Mouse (Mus musculus): ENCODE results near the gene Liph. TPM values are rescaled to one million over a fixed set of nuclear protein-coding genes. Genes with fewer than 3 reads are reported as not detected.

Gene Liph
- not detected in 2 replicates for polyA plus RNA-seq (2012; ENCODE audit: insufficient read depth, low replicate concordance)

DNA sequence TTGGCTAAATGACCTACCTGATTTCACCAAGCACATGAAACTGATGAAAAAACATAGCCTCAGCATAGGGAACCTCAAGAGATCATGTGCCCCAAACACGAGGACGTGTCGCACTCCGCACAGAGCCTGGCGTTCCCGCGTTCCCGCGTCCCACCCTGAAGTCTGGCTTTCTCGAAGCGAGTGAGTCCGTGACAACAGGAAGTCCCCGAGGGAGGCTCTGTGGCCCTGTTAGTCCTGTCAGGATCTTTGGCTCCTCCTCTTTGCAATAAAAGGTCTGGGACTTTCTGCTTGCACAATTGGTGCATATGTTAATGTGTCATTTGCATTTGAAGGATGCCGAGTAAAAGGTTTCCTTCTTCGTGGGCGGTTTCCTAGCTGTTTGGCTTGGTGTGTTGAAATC lies at the start of gene Liph:
TSS of gene Liph (minus strand) at position 360 of the 400 bp plus-strand sequence.
- no peak for TF ChIP-seq FLI1 (IDR thresholded peaks at IDR 0.05; ENCODE audit: low read length)
- no peak for TF ChIP-seq GATA1 (IDR thresholded peaks at IDR 0.05; ENCODE audit: borderline replicate concordance, low read length)
- Histone ChIP-seq H3K4me1 (peaks cover 5% of the 10 kb centered on the region; the same call in 1 of the 2 replicates), H3K36me3 (replicated peaks; ENCODE audit: low read length) (no peaks in the 10 kb centered on the region), H3K9me3 (no peaks in the 10 kb centered on the region), H3K27me3 (replicated peaks) (peaks cover 4% of the 10 kb centered on the region), H3K4me3 (replicated peaks) (no peak within 1 kb of the TSS)

DNA sequence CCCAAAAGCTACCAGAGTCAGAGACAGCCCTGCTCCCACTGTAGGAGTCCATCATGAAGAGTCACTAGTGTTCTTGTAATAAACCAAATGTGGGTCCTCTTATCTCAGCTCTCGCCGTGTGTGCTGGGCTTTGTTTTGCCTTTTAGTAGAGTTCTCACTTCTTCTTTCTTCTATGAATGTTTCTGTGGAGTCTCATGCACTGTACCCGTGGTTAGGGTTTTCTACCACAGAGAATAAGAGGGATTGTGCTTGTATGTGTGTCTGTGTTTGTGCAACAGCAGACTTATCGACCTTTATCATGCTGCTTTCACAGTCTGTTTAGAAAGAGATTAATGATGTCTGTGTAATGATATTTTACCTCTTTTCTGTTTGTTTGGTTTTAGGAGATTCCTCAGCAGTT lies 48.4 kb upstream of the Liph start:
- peaks cover 92% of the 10 kb centered on the region for H3K36me3 ChIP-seq (replicated peaks; ENCODE audit: low read length)
- no peak overlapping the region for H3K4me3 ChIP-seq (replicated peaks)
- TF ChIP-seq GATA1 (IDR thresholded peaks at IDR 0.05; ENCODE audit: borderline replicate concordance, low read length) (no peak), FLI1 (IDR thresholded peaks at IDR 0.05; ENCODE audit: low read length) (no peak)
- peaks cover 12% of the 10 kb centered on the region for H3K4me1 ChIP-seq
- no peaks in the 10 kb centered on the region for H3K9me3 ChIP-seq
- H3K27me3 ChIP-seq (replicated peaks): no peaks in the 10 kb centered on the region

GRCm38 (mm10) chr16:22039978-22040377 lies 44.5 kb upstream of the Liph start:
- TF ChIP-seq FLI1 (IDR thresholded peaks at IDR 0.05; ENCODE audit: low read length) (no peak), GATA1 (IDR thresholded peaks at IDR 0.05; ENCODE audit: borderline replicate concordance, low read length) (no peak)
- no peaks in the 10 kb centered on the region for H3K9me3 ChIP-seq
- H3K4me3 ChIP-seq (replicated peaks): no peak overlapping the region
- H3K4me1 ChIP-seq: peaks cover 3% of the 10 kb centered on the region; the same call in 1 of the 2 replicates
- H3K27me3 ChIP-seq (replicated peaks): no peaks in the 10 kb centered on the region
- peaks cover 84% of the 10 kb centered on the region for H3K36me3 ChIP-seq (replicated peaks; ENCODE audit: low read length)

- no peaks in the 10 kb centered on the region for H3K27me3 ChIP-seq (replicated peaks)
- no peaks in the 10 kb centered on the region for H3K9me3 ChIP-seq
- TF ChIP-seq GATA1 (IDR thresholded peaks at IDR 0.05; ENCODE audit: borderline replicate concordance, low read length) (no peak), FLI1 (IDR thresholded peaks at IDR 0.05; ENCODE audit: low read length) (no peak)
- H3K4me3 ChIP-seq (replicated peaks): no peak overlapping the region
- peaks cover 70% of the 10 kb centered on the region for H3K36me3 ChIP-seq (replicated peaks; ENCODE audit: low read length)
- peaks cover 3% of the 10 kb centered on the region; the same call in 1 of the 2 replicates for H3K4me1 ChIP-seq
Observed at GRCm38 (mm10) chr16:22038554-22038953, 43.1 kb upstream of the Liph start.

GRCm38 (mm10) chr16:22027474-22027873 lies 32.0 kb upstream of the Liph start:
- no peak for TF ChIP-seq GATA1 (IDR thresholded peaks at IDR 0.05; ENCODE audit: borderline replicate concordance, low read length)
- Histone ChIP-seq H3K36me3 (replicated peaks; ENCODE audit: low read length) (peaks cover 95% of the 10 kb centered on the region), H3K27me3 (replicated peaks) (no peaks in the 10 kb centered on the region)

DNA sequence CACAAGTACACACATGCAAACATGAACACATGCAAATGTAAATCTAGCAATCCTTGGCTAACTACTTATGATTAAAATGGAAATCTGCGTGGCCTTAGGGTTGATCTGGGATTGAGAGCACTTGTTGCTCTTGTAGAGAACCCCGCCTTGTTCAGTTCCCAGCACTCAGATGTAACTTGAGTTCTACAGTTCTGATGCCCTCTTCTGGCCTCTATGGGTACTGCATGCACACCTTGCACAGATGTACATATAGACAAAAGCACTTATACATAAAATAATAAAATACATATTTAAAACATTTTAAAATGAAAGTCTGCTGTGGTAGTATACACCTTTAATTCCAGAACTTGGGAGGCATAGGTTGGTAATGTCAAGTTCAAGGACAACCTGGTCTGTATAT lies 26.7 kb upstream of the Liph start:
- peaks cover 91% of the 10 kb centered on the region for H3K36me3 ChIP-seq (replicated peaks; ENCODE audit: low read length)

More at GRCm38 (mm10) chr16:22027474-22027873, 32.0 kb upstream of the Liph start:
- Histone ChIP-seq H3K4me1 (no peaks in the 10 kb centered on the region; the same call in 1 of the 2 replicates), H3K9me3 (no peaks in the 10 kb centered on the region), H3K4me3 (replicated peaks) (no peak overlapping the region)

DNA sequence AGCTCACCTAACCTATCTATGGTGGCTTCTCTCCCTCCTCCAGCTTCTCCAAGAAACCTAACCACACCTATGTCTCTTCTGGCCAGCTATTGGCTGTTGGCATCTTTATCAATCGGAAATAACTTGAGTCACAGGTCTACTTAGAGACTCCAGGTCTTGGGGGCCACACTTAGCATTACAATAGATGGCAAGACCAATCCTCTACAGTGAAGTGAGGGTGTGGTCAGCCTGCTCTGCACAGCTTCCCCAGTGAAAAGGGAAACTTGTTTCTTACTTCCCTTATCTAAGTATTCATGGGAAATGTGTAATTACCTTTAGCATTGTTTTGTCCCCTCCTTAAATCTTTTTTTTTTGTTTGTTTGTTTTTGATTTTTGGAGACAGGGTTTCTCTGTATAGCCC lies 20.1 kb upstream of the Liph start:
- H3K4me3 ChIP-seq (replicated peaks): no peak overlapping the region
- H3K36me3 ChIP-seq (replicated peaks; ENCODE audit: low read length): peaks cover 71% of the 10 kb centered on the region
- H3K4me1 ChIP-seq: peaks cover 26% of the 10 kb centered on the region
- no peaks in the 10 kb centered on the region for H3K27me3 ChIP-seq (replicated peaks)
- H3K9me3 ChIP-seq: no peaks in the 10 kb centered on the region
- TF ChIP-seq FLI1 (IDR thresholded peaks at IDR 0.05; ENCODE audit: low read length) (no peak), GATA1 (IDR thresholded peaks at IDR 0.05; ENCODE audit: borderline replicate concordance, low read length) (no peak)

More for the DNA sequence above, 26.7 kb upstream of the Liph start:
- Histone ChIP-seq H3K9me3 (peaks cover 5% of the 10 kb centered on the region), H3K27me3 (replicated peaks) (no peaks in the 10 kb centered on the region), H3K4me3 (replicated peaks) (no peak overlapping the region), H3K4me1 (no peaks in the 10 kb centered on the region)
- TF ChIP-seq FLI1 (IDR thresholded peaks at IDR 0.05; ENCODE audit: low read length) (no peak), GATA1 (IDR thresholded peaks at IDR 0.05; ENCODE audit: borderline replicate concordance, low read length) (no peak)

DNA sequence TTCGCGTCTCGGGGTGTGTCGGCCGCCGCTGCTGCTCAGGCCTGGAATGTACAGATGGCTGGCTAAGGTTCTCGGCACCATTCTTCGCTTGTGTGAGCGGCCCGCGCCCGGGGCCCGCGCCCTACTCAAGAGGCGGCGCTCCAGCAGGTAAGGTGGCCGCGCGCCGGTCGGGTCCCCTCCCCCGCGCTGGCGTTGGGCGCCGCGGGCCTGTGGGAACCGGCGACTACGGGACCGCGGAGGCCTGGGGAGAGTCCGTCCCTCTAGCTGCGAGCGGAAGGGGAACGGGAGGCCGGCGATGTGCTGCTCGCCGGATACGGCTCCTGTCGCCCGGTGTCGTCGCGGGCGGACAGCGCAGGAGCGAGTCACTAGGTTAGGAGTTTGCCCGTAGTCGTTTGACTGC lies 14.1 kb upstream of the Liph start:
- peak overlapping the region; percentile 98 for H3K4me3 ChIP-seq (replicated peaks)
- peaks cover 42% of the 10 kb centered on the region for H3K4me1 ChIP-seq
- TF ChIP-seq FLI1 (IDR thresholded peaks at IDR 0.05; ENCODE audit: low read length) (no peak), GATA1 (IDR thresholded peaks at IDR 0.05; ENCODE audit: borderline replicate concordance, low read length) (no peak)

DNA sequence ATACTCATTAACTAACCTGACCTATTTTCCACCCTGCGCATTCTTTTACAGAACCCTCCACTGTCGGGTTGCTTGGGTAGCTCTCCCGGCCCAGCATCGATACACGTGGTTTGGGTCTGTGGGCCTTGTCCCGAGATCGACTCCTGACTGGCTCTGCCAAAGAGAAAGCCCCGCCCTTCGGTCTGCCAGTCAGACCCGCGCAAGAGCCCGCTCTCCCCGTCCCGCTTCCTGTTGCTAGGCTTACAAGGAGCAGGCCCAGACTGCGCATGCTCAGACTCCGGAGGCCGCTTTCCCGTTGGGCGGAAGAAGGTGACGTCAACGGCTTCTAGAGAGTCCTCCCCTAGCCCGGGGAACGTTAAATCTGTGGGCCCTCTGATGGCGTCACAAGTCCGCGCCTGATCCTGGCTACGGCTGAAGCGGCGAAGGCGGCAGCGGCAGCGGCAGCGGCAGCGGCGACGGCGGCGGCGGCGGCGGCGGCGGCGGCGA lies 13.7 kb upstream of the Liph start, which contains the start of gene Senp2:
TSS of gene Senp2 (plus strand) at position 386 of the 486 bp plus-strand sequence.
- H3K4me1 ChIP-seq: peaks cover 42% of the 10 kb centered on the region
- peaks cover 17% of the 10 kb centered on the region for H3K36me3 ChIP-seq (replicated peaks; ENCODE audit: low read length)
- H3K27me3 ChIP-seq (replicated peaks): peaks cover 4% of the 10 kb centered on the region
- no peaks in the 10 kb centered on the region for H3K9me3 ChIP-seq
- H3K4me3 ChIP-seq (replicated peaks): peak within 1 kb of the TSS; percentile 98
- TF ChIP-seq FLI1 (IDR thresholded peaks at IDR 0.05; ENCODE audit: low read length) (peak; percentile 56), GATA1 (IDR thresholded peaks at IDR 0.05; ENCODE audit: borderline replicate concordance, low read length) (no peak)

More for the DNA sequence above, 14.1 kb upstream of the Liph start:
- Histone ChIP-seq H3K27me3 (replicated peaks) (peaks cover 4% of the 10 kb centered on the region), H3K9me3 (no peaks in the 10 kb centered on the region), H3K36me3 (replicated peaks; ENCODE audit: low read length) (peaks cover 17% of the 10 kb centered on the region)

DNA sequence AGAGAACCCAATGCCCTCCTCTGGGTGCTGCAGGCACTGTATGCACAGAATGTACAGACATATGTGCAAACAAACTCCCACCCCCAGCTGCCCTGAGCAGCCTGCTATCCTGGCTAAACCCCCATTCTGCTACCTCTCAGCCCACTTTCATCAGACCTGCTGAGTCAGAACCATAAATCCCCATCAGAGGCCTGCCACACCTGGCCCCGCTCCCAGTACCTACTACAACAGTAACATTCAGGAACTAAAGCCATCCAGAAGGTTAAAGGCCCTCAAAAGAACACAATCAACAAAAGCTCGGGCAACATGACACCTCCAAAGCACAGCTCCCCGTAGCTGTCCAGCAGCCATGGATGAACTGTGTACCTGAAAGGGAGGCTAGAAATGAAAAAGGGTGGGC lies 6.1 kb upstream of the Liph start:
- Histone ChIP-seq H3K27me3 (replicated peaks) (peaks cover 8% of the 10 kb centered on the region), H3K9me3 (no peaks in the 10 kb centered on the region), H3K4me1 (peaks cover 5% of the 10 kb centered on the region; the same call in 1 of the 2 replicates), H3K4me3 (replicated peaks) (no peak overlapping the region), H3K36me3 (replicated peaks; ENCODE audit: low read length) (no peaks in the 10 kb centered on the region)
- TF ChIP-seq GATA1 (IDR thresholded peaks at IDR 0.05; ENCODE audit: borderline replicate concordance, low read length) (no peak), FLI1 (IDR thresholded peaks at IDR 0.05; ENCODE audit: low read length) (no peak)
